Mouse (Mus musculus) spleen, adult 2 months (tissue): Measurements from ENCODE around the gene Rplp2. TPM values are rescaled to one million over a fixed set of nuclear protein-coding genes. Genes with fewer than 3 reads are reported as not detected.

ENCODE experiments used
- DNase-seq, 2 experiments: peaks; one replicate each; pipeline versions ENCODE4 v3.0.0 to v3.0.0-alpha.2; 2012 to 2021; ENCODE audit warnings: low spot score in 2 of 2, low read depth in 1 of 2
- H3K27ac ChIP-seq: fragments of 200-500 bp; 2 replicates; pipeline ENCODE4 v1.5.1; 2012; ENCODE audit warnings: low read length, inconsistent platforms; ENCODE audit not compliant: insufficient read depth
- H3K27me3 ChIP-seq: fragments of 200-500 bp; 2 replicates; pipeline ENCODE4 v1.6.1; 2012; ENCODE audit warnings: mild to moderate bottlenecking, moderate library complexity, low read length, inconsistent platforms; ENCODE audit not compliant: control insufficient read depth, insufficient read depth
- H3K36me3 ChIP-seq: fragments of 200-500 bp; 2 replicates; pipeline ENCODE4 v1.6.1; 2012; ENCODE audit warnings: mild to moderate bottlenecking, low read length, inconsistent platforms; ENCODE audit not compliant: control insufficient read depth, insufficient read depth
- H3K4me1 ChIP-seq: fragments of 200-500 bp; 2 replicates; pipeline ENCODE4 v1.6.1; 2011; ENCODE audit warnings: inconsistent platforms; ENCODE audit not compliant: control insufficient read depth, insufficient read depth, insufficient read length
- H3K4me3 ChIP-seq: fragments of 200-500 bp; 2 replicates; pipeline ENCODE4 v1.5.1; 2011; ENCODE audit warnings: mild to moderate bottlenecking, inconsistent platforms; ENCODE audit not compliant: insufficient read depth, insufficient read length; ENCODE audit errors: extremely low read depth
- CTCF ChIP-seq: fragments of 200-500 bp; IDR thresholded peaks from 2 replicates; pipeline ENCODE4 v1.5.1; 2011; ENCODE audit warnings: mild to moderate bottlenecking, inconsistent platforms; ENCODE audit not compliant: insufficient read depth, insufficient read length, insufficient replicate concordance; ENCODE audit errors: extremely low read depth
- POLR2A ChIP-seq: fragments of 200-500 bp; IDR thresholded peaks from 2 replicates; pipeline ENCODE4 v1.6.1; 2011; ENCODE audit warnings: low read depth, low read length, inconsistent platforms
- WGBS: fragments of 180-500 bp; shearing (Covaris S2); methylation state at CpG from one replicate; pipeline ENCODE4 v1.1.7; 2018; 5-methylcytosine and 5-hydroxymethylcytosine counted together
- polyA plus RNA-seq: library from polyadenylated mRNA; depleted of rRNA; stranded (reverse); fragments of >200 nt; gene quantifications from 2 replicates; pipeline ENCODE4 v1.2.3, GENCODE M21; 2012

Rplp2 gene
- polyA plus RNA-seq, 1 experiment: 645 TPM

DNA sequence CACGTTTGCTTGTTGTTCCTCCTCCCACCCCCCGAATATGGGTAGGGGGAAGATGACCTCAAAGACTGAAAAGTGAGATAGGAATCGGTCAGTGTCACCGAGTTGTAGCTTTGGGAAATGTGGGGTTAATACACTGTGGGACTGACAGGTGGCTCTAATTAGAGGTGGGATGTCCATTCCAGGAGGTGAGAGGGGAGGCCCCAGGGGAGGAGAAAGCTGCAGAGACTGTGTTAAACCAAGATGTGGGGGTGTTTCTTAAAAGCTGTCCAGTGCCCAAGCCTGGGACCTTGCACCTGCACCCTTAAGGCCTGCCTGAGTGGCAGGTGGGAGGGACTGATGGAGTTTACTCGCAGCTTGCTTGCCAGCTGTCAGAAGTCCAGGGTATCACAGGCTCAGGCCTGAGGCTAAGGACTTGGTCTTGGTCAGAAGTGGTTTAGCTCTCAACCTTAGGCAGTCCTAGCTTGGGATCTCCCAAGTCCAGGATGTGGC is 15.2 kb downstream of the Rplp2 start:
- no peak for DNase-seq
- no peak overlapping the region for H3K27ac ChIP-seq

DNA sequence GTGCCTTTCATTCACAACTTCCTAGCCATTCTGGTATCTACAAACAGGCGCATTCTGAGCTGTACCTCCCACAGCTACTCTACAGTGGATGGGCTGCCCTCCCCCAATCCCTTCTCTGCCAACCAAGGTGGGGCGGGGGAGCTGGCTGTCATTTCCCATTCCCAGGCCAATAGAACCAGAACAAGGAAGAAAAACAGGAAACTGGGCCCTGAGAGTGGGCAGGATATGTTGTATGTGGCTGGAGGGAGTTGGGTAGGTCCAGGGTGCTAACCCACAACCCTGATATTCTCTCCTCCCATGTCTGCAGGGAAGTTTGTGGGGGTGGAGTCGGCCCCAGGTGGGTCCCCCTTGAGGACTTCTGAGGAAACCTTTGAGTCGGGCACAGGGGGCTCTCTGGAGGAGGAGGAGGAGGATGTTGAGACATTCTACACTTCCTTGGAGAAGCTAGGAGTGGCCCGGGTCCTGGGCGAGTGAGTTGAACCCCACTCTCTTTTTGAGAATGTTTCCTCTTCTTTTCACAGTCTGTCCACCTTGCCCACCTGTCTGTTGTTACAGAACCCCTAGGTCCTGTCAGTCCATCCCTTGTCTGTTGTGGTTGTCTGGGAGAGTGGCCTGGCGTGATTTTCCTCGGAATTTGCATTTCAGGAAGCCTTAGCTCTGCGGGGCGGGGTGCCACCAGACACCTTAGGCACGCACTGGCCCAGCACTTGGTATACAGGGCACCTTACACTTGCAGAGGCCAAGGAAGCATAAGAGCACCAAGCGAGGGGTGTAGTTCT is 16.8 kb downstream of the Rplp2 start:
- H3K36me3 ChIP-seq: peaks cover 8% of the 10 kb centered on the region
- no peak overlapping the region for H3K27ac ChIP-seq
- peaks cover 18% of the 10 kb centered on the region for H3K4me1 ChIP-seq
- H3K27me3 ChIP-seq: peaks cover 5% of the 10 kb centered on the region
- no peak for DNase-seq
- TF ChIP-seq CTCF (no peak), POLR2A (no peak)
- WGBS: 41% methylated on average over 12 of the region's 12 CpGs
- no peak overlapping the region for H3K4me3 ChIP-seq

More for the DNA sequence above, 15.2 kb downstream of the Rplp2 start:
- 43% methylated on average over 5 of the region's 5 CpGs for WGBS
- Histone ChIP-seq H3K4me1 (peaks cover 8% of the 10 kb centered on the region), H3K27me3 (peaks cover 5% of the 10 kb centered on the region), H3K4me3 (peak overlapping the region; percentile 17; the same call in 1 of the 2 replicates), H3K36me3 (peaks cover 20% of the 10 kb centered on the region)
- no peak for TF ChIP-seq POLR2A
- TF ChIP-seq CTCF: no peak

- Histone ChIP-seq H3K27me3 (peaks cover 5% of the 10 kb centered on the region), H3K27ac (no peak overlapping the region), H3K36me3 (peaks cover 2% of the 10 kb centered on the region), H3K4me3 (no peak overlapping the region), H3K4me1 (peaks cover 23% of the 10 kb centered on the region)
- no peak for DNase-seq
- TF ChIP-seq CTCF (no peak), POLR2A (no peak)
- 13% methylated on average over 38 of the region's 38 CpGs for WGBS
Observed at GRCm38 (mm10) chr7:141464603-141465201, 17.5 kb downstream of the Rplp2 start.

DNA sequence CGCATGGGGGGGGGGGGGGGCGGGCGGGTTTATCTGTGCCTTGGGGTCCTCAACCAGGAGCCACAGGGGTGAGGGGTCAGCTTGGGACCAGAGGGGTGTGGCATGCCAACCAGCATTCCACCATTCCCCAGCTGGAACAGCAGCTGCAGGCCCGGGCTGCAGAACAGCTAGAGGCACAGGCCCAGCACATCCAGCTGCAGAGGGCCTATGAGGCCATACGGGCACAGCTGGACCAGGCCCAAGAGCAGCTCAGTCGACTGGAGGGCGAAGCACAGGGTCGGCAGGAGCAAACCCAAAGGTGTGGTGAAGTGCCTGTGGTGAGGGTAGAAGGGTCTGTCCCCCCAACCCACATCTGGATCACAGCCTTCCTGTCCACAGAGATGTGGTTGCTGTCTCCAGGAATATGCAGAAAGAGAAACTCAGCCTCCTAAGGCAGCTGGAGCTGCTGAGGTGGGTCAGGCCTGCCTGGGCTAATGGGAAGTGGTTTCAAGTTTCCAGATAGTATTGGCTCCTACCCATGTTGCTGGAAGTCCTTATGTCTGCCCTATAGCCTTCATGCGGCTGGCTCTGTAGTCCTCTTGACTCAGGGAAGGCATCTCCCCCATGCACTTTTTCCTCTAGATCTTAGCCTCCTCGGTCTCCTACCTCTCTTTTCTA is 18.3 kb downstream of the Rplp2 start:
- peaks cover 23% of the 10 kb centered on the region for H3K4me1 ChIP-seq
- peaks cover 5% of the 10 kb centered on the region for H3K36me3 ChIP-seq
- no peak overlapping the region; the same call in 1 of the 2 replicates for H3K27ac ChIP-seq
- WGBS: 51% methylated on average over 8 of the region's 10 CpGs
- TF ChIP-seq CTCF (no peak), POLR2A (no peak)
- H3K27me3 ChIP-seq: peaks cover 5% of the 10 kb centered on the region
- DNase-seq: no peak
- H3K4me3 ChIP-seq: no peak overlapping the region

GRCm38 (mm10) chr7:141466045-141466394 is 18.9 kb downstream of the Rplp2 start:
- Histone ChIP-seq H3K4me1 (peaks cover 23% of the 10 kb centered on the region), H3K27me3 (peaks cover 5% of the 10 kb centered on the region), H3K4me3 (no peak overlapping the region), H3K27ac (no peak overlapping the region; the same call in 1 of the 2 replicates), H3K36me3 (peaks cover 6% of the 10 kb centered on the region)
- WGBS: 81% methylated on average over 7 of the region's 7 CpGs
- DNase-seq: no peak
- no peak for TF ChIP-seq POLR2A
- TF ChIP-seq CTCF: no peak

- no peak for DNase-seq
- H3K27me3 ChIP-seq: peaks cover 4% of the 10 kb centered on the region
- H3K4me3 ChIP-seq: no peak overlapping the region; the same call in 1 of the 2 replicates
- 74% methylated on average over 10 of the region's 10 CpGs for WGBS
- peaks cover 9% of the 10 kb centered on the region for H3K36me3 ChIP-seq
- peaks cover 23% of the 10 kb centered on the region for H3K4me1 ChIP-seq
- no peak overlapping the region for H3K27ac ChIP-seq
- TF ChIP-seq POLR2A: no peak
- no peak for TF ChIP-seq CTCF
Observed at GRCm38 (mm10) chr7:141466607-141467148, 19.5 kb downstream of the Rplp2 start.
